Mouse (Mus musculus): Measurements from ENCODE around the gene Irf5.

Irf5 gene

GRCm38 (mm10) chr6:29526281-29527251 is at the start of gene Irf5:
Gene Irf5, plus strand, starts transcription at chr6:29526625.
- no peak for DNase-seq (ENCODE audit: low read depth)

- no peak for DNase-seq (ENCODE audit: low read depth)
Measured at GRCm38 (mm10) chr6:29482691-29483090, 43.7 kb upstream of the Irf5 start.

DNA sequence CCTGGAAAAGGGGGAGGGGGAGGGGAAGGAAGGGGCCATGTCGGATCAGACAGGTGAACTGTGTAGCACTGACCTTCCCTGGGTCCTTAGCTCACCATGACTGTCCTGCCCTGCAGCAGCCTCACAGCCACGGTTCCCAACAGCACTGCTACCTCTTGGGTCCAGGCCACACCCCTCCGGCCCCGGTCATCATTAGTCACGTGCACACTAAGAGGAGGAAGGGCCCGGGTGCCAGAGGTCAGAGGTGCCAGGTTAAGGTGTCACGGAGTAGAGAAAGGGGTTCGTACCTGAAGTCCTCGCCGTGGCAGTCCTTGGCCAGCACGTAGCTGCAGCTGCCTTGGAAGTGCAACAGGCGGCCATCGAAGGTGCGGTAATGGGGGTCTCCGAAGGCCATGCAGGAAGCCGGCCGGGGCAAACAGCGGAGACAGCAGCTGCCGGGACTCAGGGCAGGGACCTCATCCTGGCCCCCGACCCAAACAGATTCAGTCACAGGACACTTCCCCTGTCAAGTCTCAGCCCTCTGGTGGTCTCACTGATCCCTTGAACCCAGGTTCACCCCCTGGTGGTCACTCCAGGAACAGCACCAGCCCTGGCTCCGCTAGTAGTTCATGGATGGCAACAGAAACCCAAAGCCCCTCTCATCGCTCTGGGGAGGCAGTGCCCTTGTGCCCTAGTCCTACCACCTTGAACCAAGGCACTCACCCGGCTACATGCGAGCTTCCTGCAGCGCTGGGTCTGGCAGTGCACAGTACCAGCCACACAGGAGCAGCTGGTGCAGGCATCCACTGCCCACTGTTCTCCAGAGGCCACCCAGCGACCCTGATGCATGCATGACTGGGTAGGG is 41.5 kb upstream of the Irf5 start:
- DNase-seq (ENCODE audit: low read depth), result no peak

DNA sequence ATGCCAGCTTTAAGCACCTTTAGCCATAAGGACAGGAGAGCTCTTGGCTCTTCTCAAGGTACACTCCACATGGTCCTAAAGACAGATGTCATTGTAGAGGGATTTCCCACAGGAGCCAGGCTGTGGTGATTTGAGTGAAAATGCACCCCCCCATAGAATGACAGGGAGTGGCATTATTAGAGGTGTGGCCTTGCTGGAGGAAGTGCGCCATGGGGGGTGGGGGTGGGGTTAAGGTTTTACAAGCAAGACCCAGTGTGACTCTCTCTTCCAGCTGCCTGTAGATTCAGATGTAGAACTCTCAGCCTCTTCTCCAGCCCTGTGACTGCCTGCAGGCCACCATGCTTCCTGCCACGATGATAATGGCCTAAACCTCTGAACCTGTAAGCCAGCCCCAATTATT is 40.5 kb upstream of the Irf5 start:
- no peak for DNase-seq (ENCODE audit: low read depth)

DNA sequence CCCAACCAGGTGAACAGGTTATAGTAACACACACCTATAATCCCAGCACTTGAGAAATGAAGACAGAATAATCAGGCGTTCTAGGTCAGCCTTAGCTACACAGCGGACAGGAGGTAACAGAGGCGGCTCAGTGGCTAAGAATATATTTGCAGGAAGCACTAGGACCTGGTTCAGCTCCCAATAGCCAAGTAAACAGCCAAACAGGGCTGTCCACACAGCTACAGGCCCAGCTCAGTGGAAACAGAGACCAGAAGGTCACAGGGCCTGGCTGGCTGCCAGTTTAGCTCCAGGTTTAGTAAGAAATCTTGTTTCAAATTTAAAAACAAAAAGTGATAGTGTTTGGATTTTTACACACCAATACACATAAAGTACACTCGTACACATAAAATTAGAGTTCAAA is 32.3 kb upstream of the Irf5 start:
- no peak for DNase-seq (ENCODE audit: low read depth)

GRCm38 (mm10) chr6:29496270-29496669 is 30.2 kb upstream of the Irf5 start:
- no peak for DNase-seq (ENCODE audit: low read depth)

GRCm38 (mm10) chr6:29497791-29498190 is 28.6 kb upstream of the Irf5 start:
- DNase-seq (ENCODE audit: low read depth), result no peak

- DNase-seq (ENCODE audit: low read depth), result no peak
Measured at GRCm38 (mm10) chr6:29500177-29500576, 26.2 kb upstream of the Irf5 start.

DNA sequence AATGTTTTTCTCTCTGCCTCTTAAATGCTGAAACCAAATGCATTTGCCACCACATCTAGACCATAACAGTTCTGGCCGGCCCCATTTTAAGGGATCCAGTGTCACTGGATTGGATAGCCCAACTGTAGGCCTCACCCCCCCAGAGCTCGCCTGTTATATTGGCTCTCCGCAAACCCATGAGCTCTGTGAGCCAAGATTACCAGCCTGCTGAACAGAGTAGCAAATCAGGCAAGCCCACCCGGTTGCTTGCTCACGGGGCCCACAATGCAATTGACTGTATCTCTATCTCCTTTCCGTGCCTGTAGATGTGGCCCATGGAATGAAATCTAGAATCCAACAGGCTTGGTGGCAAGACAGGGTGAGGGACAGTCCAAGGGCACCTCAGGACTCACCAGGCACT is 25.6 kb upstream of the Irf5 start:
- no peak for DNase-seq (ENCODE audit: low read depth)

DNA sequence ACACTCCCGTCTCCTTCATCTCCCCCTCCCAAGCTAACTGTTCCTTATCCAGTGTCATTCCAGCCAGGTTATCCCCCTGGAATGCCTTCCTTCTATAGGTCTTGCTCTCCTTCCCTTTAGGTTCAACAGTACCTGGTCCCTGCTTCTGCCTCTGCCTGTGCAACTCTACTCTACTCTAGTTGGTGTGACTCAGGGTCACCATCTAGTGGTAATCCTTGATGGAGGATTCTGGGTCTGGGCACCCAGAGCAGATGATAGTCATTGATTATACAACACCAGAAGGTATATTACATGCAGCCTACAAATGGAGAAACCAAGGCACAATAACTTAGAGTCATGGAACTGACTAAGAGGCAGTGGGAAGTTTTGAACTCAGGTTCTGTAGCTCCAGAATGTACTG is 24.8 kb upstream of the Irf5 start:
- no peak for DNase-seq (ENCODE audit: low read depth)

- DNase-seq (ENCODE audit: low read depth), result no peak
Measured at GRCm38 (mm10) chr6:29505493-29505892, 20.9 kb upstream of the Irf5 start.

DNA sequence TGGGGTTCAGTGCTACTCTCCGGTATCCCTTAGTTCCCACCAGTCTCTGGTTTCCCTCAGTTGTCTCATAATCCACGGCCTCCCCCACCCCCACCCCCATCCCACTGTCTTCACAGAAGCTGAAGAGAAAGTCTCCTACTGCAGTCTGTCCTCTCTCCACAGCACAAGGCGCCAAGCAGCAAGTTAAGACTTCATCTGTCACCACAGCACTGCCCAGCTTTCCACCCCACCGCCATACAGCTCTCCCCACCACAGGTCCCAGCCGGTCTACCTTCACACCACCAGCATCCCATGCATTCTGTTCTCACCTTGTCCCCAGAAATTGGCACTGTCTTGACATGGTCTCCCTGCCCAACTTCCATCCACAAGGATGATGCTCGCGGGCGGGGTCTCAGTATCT is 19.6 kb upstream of the Irf5 start:
- DNase-seq (ENCODE audit: low read depth), result no peak

GRCm38 (mm10) chr6:29507447-29508309 is 18.7 kb upstream of the Irf5 start, which contains the start of gene Kcp:
Gene Kcp, minus strand, starts transcription at chr6:29507952.
- no peak for DNase-seq (ENCODE audit: low read depth)

GRCm38 (mm10) chr6:29509086-29509485 is 17.3 kb upstream of the Irf5 start:
- DNase-seq (ENCODE audit: low read depth), result no peak

GRCm38 (mm10) chr6:29513284-29513683 is 13.1 kb upstream of the Irf5 start:
- no peak for DNase-seq (ENCODE audit: low read depth)

GRCm38 (mm10) chr6:29517139-29517538 is 9.3 kb upstream of the Irf5 start:
- no peak for DNase-seq (ENCODE audit: low read depth)

GRCm38 (mm10) chr6:29522626-29523300 is 3.7 kb upstream of the Irf5 start:
- no peak for DNase-seq (ENCODE audit: low read depth)

GRCm38 (mm10) chr6:29523301-29524033 is 3.0 kb upstream of the Irf5 start:
- DNase-seq (ENCODE audit: low read depth), result no peak

- DNase-seq (ENCODE audit: low read depth), result no peak
Measured at GRCm38 (mm10) chr6:29524034-29524489, 2.4 kb upstream of the Irf5 start.

- no peak for DNase-seq (ENCODE audit: low read depth)
Measured at GRCm38 (mm10) chr6:29525256-29525655, 1.2 kb upstream of the Irf5 start.

All from fibroblast of lung, adult 2 months (primary cell).